Mouse (Mus musculus) brain, embryonic 18.5 days (tissue): ENCODE measurements around the gene Klhl42.

Source experiments
- DNase-seq: peaks from one replicate; pipeline ENCODE4 v3.0.0-alpha.2; 2012; ENCODE audit warnings: low read depth, low spot score

Klhl42 gene

GRCm38 (mm10) chr6:147086594-147087225 lies 4.5 kb upstream of the Klhl42 start, which contains the start of gene Mansc4:
TSS of gene Mansc4 (minus strand) at chr6:147087032.
- no peak for DNase-seq

DNA sequence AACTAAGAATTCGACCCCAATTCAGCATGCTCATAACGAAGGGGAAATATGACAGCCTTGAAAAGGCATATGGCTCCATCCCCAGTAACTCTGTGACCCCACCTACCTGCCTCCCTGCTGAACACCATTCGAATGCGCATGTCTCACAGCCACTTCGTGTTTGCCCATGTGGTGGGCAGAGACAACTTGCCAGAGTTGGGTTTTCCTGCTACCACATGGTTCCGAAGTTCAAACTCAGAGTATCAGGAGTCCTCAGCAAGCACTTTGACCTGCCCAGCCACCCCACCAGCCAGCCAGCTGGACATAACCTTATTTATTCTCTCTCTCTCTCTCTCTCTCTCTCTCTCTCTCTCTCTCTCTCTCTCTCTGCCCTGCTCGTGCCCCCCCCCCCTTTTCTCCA lies 3.4 kb upstream of the Klhl42 start:
- DNase-seq, result no peak

DNA sequence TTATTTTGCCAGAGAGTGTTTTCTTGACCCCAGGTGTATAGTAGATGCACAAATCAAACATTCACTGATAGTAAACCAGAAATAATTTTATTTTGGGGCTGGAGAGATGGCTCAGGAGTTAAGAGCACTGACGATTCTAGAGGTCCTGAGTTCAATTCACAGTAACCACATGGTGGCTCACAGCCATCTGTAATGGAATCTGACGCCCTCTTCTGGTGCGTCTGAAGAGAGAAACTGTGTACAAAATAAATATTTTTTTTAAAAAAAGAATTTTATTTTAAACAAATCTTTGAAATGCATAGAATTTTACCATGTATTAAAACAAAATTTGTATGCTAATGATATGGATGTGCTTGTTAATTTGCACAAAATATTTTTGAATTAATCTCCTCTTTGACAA lies 2.7 kb upstream of the Klhl42 start:
- DNase-seq, result no peak

GRCm38 (mm10) chr6:147090191-147090590 lies 988 bp upstream of the Klhl42 start:
- DNase-seq, result no peak

- DNase-seq, result no peak
Measured at GRCm38 (mm10) chr6:147092136-147092535, 957 bp downstream of the Klhl42 start.

- DNase-seq, result no peak
Measured at GRCm38 (mm10) chr6:147094771-147095170, 3.6 kb downstream of the Klhl42 start.

DNA sequence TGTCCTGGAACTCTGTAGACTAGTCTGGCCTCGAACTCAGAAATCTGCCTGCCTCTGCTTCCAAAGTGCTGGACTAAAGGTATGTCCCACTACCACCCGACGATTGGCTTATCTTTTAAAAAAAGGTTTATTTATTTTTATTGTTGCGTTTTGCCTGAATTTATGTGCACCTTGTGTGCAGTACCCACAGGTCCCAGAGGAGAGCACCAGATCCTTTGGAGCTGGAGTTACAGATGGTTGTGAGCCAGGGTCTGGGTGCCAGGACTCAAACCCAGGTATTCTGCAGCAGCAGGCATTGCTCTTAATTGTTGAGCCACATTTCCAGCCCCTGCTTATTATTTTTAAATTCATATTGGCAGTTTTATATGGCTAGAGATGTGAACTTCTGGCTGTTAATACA lies 4.9 kb downstream of the Klhl42 start:
- DNase-seq, result no peak

DNA sequence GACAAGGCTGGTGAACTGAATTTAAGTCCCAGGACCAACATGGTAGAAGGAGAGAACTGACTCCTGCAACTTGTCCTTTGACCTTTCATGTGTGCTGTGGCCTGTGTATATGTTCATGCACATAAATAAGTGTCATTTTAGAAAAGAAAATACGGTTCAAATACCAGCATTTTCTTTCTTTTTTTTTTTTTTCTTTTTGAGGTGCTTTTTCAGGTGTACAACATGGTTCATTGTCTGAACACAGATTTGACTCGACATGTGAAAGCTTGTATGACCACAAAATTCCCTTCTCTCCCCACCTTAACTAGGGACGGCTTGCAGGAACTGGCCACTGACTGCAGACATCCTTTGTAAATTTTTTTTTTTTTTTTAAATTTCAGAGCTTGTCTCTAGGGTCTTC lies 5.8 kb downstream of the Klhl42 start:
- DNase-seq, result no peak

DNA sequence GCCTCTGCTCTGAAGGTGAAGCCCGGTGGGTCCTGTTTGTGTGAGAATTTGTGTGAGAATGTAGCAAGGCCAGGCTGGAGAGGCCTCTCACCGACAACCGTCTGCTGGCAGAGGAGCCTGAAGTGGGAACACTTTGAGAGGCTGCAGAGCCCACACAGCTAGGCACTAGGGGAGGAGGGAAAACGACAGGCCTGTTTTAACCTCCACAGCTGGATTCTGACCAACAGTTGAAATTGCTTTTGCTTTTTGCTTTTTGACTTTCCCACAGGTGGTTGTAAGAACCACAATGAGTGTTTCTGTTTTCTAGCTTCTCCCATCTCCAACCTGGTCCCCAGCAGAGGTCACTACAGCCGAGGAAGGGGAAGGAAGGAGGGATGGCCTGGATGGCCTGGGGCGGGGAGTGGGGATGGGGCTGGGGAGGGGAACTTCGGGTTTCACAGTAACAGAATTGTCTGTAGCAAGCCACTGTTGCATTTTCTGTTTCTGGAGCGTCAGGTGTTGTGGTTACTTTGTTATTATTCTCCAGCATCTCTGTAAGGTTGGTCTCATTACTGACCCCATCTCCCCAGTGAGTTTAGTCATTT lies 6.3 kb downstream of the Klhl42 start:
- no peak for DNase-seq

- DNase-seq, result no peak
Measured at GRCm38 (mm10) chr6:147099458-147100277, 8.5 kb downstream of the Klhl42 start.

DNA sequence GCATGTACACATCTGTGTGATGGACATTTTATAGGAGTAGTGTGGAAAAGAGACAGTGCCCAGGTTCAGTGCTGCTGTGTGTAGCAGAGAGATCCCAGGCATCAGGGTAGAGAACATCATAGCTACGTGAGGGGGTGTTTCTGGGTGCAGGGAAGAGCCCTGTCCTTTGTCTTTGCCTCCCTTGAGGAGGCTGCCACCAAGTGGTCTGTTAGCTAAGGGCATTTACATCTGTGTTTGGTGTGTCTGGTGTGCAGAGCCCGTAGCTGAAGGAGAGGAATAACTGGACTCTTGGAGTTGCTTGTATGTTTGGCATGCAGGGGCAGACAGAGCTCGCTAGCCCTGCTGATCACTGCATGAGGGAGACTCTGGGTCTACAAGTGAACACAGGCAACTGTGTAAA lies 11.1 kb downstream of the Klhl42 start:
- no peak for DNase-seq

GRCm38 (mm10) chr6:147105529-147105928 lies 14.3 kb downstream of the Klhl42 start:
- DNase-seq, result no peak

GRCm38 (mm10) chr6:147106716-147107115 lies 15.5 kb downstream of the Klhl42 start:
- no peak for DNase-seq

DNA sequence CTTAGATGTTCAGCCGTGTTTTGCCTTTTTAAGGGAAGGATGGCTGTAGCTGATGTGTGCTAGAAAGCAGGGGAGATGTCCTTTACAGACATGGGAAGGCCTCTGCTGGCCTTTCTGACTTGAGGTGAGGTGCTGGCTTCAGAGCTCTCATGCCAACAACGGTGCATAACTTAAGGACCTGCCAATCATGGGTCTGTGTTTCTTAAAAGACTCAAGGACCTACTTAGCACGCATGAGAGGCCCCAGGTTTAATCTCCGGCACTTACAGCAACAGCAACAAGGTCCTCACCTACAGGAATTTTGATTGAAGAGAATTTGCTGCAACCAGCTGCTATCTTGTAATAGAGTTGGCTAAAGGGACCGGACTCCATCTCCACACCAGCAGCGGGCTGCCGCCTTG lies 18.1 kb downstream of the Klhl42 start:
- no peak for DNase-seq

GRCm38 (mm10) chr6:147116579-147116978 lies 25.4 kb downstream of the Klhl42 start:
- DNase-seq, result peak; percentile 20

- DNase-seq, result no peak
Measured at GRCm38 (mm10) chr6:147117764-147118163, 26.6 kb downstream of the Klhl42 start.

GRCm38 (mm10) chr6:147118190-147118589 lies 27.0 kb downstream of the Klhl42 start:
- DNase-seq, result no peak

GRCm38 (mm10) chr6:147121320-147121719 lies 30.1 kb downstream of the Klhl42 start:
- DNase-seq, result no peak

DNA sequence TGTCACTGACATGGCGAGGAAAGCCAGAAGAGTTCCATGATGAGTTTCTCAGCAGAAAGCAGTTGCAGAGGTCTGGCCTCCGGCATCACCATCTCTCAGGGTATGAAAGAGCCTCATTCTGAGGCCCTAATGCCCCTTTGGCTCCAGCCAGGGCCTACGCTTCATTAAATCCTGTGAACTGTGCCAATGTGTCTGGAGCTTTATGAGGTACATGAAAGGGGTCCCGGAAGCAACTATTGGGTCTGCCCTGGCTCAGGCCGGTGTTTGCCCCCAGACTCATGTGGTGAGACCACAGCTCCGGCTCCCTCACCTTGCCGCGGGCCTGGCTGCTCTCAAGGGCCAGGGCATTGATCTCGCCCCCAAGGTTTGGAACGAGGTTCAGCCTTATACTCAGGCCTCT lies 36.1 kb downstream of the Klhl42 start:
- no peak for DNase-seq

GRCm38 (mm10) chr6:147138260-147138659 lies 47.1 kb downstream of the Klhl42 start:
- no peak for DNase-seq

DNA sequence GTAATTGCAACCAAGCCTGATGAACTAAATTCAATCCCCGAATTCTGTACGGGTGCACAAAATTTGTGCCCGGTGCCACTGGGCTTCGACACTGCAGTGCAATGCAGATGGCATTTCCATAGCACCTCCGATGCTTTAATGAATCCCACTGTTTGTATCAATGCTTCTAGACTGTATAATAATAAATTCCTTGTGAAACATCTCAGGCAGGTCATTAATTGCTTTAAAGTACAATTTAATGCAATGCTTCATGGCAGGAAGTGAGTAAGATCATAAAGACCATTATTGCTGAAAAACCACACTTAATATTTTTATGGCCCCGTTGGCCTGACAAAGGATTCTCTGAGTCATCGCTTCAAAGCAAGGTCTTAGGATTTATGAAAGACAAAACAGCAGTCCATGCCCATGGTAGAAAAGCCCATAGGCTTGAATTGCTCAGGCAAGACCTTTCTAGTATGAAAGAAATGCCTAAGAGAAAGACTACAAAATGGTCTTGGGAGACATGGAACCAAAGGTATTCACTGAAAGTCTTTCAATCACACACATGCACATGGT lies 49.5 kb downstream of the Klhl42 start:
- DNase-seq, result no peak

DNA sequence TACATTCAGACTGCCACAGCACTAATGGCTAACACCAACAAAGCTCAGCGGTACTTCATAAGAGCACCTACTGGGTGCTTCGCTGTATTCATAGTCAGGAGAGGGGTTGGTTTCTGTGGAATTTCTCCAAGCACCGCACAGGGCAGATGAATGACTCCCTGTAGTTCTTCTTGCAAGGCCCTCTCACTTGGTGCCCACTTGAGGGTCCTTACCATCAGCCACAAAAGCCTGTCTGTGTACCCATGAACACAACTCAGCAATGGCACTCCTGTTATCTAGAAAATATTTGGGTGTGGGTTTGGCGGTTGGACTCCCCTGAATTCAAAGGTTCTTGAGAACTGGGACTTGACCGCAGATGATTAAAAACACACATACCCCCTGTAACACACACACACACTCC lies 53.5 kb downstream of the Klhl42 start:
- DNase-seq, result no peak

GRCm38 (mm10) chr6:147145277-147145676 lies 54.1 kb downstream of the Klhl42 start:
- DNase-seq, result peak; percentile 40
